Mouse (Mus musculus) kidney, adult 9 months (tissue): ENCODE results near the gene Tchp.

Experiments
- DNase-seq: peaks from one replicate; pipeline ENCODE4 v3.0.0; 2022

Gene Tchp

DNA sequence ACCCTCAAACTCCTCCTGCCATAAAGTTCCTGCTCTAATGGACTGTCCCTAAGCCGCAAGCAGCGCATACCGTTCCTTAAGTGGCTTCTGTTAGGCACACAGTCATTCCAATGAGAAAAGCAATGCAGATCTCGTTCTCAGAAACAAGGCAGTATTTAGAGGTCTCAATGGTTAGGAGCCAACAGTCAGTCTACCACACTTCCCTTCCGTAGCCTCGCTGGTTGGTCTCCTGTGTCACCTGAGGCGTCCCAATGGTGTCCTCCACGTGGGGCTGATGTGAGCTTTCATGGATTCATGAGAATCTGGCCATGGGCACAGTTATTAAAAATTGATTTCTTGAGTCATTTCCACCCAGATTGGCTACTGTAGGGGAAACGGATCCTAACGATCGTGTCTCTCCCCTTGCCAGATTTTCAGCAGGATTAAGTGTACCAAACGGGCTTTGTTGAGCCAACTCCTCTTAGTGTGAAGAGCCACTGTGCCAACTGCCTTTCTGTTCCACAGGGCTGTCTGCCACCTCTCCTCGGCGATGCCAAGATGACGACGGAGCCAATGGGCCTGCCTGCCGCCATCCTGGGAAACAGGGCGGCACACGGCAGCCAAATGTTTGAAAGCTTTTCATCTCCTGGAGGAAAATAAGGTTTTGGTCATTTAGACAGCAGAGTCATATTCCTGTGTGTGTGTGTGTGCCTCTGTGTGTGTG, 9.4 kb upstream of the Tchp start:
- DNase-seq: no peak

DNA sequence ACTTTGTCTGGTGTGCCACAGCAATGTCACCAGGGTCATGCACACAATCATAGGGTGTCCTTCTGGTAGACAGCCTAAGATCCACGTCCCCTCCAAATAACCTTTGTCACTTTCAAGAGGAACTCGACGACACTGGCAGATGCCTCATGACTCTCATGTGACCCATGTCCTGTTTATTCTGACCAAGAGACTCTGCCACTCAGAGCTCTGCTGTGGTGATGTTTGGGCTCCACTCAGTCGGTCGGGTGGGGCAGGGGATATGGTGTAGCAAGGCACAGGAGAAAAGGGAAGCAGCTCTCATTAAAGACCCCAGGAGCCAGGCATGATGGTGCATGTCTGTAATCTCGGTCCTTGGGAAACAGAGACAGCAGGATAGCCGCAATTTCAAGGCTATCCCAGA, 8.5 kb upstream of the Tchp start:
- no peak for DNase-seq

DNA sequence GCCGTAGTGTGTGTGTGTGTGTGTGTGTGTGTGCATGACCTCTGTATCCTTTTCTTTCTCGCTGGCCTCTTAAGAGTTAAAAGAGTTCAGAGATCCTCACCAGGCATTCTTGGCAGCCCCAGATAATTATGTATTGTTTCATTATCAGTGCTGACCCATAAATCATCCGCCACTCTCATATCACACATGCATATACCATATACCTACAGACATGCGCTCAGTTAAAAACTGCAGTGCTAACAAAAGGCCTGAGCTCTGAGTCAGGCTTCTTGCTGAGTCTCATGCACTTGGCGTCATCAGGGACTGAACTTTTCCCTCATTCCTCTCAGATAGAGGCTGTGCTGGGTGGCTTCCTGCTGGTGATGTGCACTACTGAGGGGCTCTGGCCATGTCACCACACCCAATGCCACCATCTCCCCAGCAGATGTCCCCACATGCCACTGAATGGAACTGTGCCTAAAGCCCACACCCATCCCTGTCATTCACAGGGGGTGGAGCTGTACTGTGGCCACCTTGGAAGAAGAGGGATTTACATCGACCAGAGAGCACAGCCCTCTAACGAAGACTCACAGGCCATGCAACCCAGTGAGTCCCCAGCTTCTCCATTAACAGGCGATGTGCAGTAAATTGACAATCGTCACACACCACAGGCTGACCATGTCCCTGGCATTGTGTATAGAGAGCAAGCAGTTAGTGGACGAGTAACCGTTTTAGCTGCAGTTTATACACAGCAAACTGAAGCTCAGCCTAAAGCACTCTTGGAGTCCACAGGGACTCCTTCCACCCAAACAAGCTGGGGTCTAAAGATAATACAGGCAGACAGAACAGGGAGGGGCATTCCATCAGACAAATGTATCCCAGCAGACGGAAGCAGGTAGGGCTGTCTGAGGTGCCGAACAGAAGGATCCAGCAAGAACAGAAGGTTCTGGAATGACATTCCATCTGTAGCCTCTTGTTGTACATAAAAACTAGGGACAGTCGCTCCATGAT, 4.9 kb upstream of the Tchp start:
- DNase-seq: no peak

DNA sequence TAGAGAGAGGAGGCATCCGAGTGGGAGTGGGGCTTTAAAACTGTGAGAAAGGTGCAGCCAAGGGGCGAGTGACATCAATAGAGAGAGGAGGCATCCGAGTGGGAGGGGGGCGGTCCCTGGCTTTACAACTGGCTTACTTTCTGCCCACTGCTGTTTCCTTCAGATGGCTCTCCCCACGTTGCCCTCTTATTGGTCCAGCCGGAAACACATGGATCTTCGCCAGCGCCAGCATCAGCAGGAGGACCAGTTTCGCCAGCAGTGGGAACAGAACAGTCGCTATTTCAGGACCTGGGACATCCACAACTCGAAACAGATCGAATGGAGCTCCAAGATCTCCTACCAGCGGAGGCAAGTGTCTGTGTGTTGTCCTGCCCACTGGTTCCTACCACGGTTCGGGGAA, 931 bp downstream of the Tchp start:
- no peak for DNase-seq

DNA sequence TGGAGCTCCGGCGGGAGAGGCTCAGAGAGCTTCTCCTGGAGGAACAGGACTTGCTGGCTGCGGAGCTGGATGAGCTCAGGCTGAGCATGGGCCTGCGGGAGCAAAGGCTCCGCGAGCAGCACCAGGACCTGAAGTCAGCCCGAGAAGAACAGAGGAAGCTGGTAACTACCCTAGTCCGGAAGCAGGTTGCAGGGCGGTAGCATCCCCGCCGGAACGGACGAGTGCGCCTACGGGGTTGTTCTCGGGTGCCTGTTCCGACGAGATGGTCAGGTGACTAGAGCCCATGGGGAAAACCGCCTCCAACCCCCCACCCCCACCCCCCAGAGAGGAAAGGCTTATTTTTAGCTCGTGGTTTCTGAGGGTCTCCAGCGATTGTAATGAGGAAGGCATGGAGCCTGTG, 1.8 kb downstream of the Tchp start:
- DNase-seq: no peak

DNA sequence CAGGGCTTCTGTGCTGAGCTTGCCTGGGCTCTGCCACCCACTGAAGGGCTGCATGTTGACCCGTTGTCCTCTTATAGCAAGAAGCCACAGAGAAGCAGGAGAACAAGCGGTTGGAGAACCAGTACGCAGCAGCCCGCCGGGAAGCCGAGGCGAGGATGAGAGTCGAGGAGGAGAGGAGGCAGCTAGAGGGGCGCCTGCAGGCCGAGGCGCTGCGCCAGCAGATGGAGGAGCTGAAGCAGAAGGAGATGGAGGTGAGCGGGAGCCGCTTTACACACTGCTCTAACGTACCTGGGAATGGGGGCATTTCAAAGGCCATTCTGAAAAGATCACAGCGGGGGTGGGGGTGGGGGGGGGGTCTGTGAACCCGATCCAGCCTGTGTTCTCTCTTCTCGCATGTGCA, 7.0 kb downstream of the Tchp start:
- no peak for DNase-seq

DNA sequence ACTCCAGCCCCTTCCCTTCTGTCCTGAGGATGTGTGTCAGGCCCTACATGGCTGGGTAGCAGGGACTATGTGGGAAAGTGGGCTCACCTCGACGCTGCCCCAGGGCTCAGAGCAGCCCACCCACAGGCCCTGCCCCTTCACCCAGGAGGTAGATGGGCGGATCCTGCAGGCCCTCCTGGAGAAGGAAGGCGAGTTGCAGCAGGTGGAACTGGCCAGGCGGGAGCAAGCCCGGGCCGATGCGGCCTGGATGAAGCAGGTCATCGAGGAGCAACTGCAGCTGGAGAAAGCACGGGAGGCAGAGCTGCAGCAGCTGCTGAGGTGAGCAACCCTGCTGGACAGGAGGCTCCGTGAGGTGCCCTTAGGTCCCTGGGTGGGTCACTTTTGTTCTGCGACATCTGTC, 9.7 kb downstream of the Tchp start:
- DNase-seq: no peak

DNA sequence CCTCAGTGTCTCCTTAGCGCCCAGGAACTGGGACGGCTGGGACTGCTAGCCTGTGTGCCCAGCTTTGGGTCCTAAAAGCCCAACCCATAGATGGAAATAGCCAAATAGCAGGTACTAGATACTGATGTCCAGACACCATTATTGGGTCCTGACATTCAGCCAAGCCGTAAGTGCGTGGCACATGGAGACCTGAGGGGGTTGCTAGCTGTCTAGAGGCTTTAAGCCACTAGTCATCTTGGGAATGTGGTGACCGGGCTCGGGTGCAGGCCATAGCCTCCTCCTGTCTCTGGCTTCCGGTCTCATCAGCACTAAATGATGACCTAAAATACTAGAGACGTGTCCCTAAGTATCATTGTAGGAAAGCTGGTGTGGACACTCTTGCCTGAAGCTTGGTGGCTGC, 10.4 kb downstream of the Tchp start:
- no peak for DNase-seq

DNA sequence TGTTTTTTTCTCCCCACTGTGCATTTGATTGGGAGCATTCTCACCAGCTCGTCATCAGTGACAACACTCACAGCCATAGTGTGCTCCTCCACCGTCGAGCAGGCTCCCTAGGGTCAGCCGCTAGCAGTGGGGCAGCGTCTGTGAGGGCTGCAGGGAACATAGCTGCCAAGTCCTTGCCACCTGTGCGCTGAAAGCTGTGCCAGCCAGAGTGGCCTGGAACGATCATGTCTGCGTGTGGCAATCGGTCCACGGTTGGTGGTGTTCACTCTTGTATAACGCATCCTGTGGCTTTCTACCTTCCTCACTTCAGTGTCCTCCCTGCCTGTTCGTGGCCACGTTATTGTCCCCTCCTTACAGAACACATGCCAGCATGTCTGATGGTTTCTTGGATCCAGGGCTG, 10.9 kb downstream of the Tchp start:
- no peak for DNase-seq

DNA sequence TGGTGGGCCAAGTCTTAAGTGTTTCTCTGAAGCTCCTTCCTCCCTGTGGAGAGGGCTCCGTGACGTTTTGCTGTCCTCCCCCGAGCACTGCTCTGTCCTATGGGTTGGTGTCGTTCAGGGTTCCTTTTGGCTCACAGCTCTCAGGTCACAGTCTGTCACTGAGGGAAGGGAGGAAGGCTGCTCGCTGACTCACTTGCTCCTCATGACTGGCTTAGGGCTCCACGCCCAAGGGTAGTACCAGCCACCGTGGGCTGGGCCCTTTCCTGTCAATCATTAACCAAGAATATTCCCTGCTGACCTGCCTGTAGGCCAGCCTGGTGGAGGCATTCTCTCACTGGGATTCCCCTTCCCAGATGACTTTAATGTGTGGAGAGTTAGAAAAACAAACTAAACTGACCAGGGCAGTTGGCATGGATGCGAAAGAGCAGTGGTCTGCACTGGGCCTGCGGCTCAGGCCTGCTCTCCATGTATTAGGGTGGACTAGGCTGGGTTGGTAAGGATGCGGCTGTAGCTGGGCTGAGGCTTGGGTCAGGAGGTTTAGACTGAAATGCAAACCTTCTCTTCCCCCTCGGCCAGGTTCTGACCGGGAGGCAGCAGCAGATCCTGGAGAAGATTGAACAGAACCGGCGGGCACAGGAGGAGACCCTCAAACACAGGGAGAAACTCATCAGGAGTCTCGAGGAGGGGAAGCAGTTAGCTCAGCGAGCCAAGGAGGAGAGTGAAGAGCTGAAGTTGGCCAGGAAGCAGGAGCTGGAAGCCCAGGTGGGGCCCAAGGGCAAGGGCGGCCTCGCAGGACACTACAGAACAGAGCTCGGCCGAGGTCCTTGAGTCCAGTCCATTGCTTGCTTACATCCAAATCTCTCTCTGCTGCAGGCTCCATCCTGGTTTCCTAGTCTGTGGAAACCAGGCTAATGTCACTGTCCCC, 11.7 kb downstream of the Tchp start:
- DNase-seq: peak; percentile 91

DNA sequence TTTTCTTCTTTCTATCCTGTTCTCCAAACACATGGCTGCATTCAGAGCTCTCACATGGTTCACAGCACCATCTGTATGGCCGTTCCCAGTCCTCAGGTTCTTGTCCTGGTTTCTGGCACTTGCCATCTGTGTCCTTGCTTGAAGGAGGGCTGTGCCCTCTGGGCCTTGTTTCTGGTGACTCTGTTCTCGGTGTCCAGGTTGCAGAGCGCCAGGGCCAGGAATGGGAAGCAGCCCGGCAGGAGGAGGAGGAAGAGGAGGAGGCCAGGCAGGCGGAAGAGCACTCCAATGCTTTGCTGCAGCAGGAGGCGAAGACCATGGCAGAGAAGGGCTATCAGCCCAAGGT, 12.3 kb downstream of the Tchp start:
- DNase-seq: no peak

DNA sequence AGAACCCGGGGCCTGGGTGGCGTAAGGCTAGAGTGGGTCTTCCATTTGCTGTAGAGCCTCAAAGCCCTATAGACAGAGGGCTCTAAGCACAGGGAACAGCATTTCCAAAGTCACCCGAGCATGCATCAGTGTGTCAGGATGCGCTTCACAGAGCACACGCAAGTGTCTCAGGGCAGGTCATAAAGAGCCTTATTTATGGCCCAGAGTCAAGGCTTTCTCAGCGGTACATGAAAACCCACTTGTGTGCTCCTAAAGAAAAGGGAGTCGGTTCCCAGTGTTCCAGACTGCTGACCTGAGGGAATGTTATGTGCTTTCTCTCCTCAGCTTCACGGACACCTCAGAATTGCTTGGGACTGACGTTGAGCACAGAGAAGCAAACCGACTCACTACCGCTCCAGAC, 13.2 kb downstream of the Tchp start:
- DNase-seq: no peak

DNA sequence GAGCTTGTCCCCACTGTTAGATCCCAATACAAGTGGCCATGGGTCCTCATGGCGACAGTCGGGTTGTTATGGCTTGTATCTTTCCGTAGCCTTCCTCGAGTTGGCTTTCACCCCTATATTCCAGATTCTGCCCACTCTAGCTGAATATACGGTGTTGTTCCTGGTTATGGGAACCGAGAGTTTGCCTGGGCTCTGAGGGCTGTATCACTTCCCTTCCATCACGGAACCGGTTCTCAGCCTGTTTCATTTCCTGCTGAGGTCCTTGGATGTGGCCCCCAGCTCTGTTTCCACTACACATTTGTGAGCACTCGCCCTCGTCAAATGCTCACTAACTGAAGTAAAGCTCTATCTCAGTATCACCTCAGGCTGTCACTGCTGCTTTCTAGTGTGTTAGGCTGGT, 14.4 kb downstream of the Tchp start:
- DNase-seq: no peak

DNA sequence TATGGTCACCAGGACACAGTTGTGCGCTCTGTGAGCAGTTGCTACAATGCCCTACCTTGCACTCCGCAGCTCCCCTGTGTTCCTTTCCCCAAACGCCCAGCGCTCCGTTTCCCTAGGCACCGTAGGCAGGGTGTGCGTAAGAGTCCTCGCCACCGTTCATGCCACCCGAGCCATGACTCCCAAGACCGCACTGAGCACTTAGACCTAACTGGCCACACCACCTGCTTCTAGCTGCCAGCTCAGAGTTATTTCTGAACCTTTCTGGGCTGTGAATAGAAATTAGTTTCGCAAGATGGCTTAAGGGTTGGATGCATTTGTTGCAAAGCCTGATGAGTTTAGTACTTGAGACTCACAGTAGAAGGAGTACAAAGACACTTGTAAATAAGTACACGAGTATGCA, 15.3 kb downstream of the Tchp start:
- no peak for DNase-seq

DNA sequence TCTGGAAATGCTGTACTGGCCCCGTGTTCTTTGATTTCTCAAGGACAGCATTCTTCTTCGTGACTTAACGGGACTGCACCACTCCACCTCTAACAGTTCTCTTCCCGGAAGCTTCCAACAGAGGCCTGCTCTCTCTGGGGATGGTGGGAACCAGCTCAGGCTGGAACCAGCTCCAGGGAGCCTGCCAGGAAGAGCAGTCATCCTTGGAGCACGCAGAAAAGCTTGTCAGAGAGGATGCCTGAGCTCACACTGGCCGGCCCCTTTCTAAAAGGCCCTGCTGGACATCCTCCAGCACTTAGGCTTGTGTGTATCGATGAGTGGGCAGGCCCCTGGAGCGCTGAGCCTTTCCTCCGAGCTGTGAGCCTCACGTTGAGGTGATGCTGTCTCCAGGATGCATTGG, 20.6 kb downstream of the Tchp start:
- no peak for DNase-seq

DNA sequence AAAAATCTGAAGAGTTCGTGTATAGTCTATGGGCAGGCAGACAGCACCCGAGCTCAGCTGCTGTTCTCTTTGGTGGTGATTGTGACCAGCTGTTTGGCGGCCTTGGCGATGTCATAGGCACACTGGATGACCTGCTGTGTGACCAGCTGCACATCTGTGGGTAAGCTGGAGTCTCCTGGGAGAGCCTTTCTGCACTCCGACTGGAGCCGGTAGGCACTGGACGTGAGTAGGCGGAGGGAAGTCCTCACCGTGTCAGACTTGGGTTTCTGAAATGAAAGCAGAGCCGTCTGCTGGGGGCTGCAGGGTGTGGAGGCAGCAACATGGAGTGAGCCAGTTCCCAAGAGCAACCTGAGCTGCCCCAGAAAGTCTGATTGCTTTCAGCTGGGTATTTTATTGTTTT, 22.6 kb downstream of the Tchp start:
- DNase-seq: no peak

DNA sequence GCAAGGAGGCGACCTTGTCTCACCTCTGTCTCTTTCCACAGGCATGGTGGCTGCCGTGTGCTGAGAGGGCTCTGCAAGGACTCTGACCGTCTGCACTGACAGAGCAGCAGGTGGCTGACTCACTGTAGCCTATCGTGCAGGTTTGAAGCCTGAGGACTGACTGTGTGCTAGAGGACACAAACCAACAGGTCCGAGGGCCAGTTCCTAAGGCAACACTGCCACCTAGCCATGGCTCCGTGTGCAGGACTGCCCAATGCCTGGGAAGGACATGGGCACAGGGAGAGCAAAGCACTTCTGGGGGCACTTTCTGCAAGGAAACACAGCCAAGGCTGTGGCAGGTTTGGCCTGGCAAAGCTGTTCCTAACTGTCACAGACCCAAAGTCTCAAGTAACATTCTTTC, 23.9 kb downstream of the Tchp start:
- DNase-seq: no peak

DNA sequence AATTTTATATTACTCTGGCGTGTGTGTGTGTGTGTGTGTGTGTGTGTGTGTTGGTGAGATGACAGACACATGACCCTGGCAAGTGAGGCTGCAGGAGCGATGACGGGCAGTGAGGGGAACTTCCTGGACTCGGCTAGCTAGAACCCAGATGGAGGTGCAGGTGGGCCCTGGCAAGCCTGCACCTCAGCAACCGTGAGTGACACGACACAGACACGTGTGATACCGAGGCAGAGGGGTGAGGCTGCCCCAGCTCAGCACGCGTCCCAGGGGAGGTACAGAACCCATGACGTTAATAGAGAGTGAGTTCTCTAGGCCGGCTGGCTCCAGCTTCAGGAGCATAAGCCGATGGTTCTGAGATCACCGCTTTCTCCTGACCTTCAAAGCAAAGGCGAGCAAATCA, 24.4 kb downstream of the Tchp start:
- DNase-seq: no peak

DNA sequence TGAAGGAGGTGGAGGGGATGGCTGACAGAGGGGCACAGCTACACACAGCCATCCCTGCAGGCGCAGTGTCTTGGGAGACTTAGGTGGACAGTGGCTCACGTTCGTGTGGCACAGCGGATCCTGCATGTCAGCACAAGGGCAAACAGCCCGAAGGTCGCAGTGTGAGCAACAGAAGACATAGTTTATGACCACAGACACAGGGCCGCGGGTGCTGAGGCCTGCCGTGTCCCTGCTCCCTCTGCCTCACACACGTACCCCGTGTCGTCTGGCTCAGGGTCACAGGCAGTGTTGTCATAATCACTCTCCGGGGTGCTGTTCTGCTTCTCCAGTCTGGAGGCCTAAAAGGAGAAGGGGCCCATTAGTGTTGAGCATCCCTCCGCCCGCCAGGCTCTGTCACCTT, 26.0 kb downstream of the Tchp start:
- DNase-seq: no peak

DNA sequence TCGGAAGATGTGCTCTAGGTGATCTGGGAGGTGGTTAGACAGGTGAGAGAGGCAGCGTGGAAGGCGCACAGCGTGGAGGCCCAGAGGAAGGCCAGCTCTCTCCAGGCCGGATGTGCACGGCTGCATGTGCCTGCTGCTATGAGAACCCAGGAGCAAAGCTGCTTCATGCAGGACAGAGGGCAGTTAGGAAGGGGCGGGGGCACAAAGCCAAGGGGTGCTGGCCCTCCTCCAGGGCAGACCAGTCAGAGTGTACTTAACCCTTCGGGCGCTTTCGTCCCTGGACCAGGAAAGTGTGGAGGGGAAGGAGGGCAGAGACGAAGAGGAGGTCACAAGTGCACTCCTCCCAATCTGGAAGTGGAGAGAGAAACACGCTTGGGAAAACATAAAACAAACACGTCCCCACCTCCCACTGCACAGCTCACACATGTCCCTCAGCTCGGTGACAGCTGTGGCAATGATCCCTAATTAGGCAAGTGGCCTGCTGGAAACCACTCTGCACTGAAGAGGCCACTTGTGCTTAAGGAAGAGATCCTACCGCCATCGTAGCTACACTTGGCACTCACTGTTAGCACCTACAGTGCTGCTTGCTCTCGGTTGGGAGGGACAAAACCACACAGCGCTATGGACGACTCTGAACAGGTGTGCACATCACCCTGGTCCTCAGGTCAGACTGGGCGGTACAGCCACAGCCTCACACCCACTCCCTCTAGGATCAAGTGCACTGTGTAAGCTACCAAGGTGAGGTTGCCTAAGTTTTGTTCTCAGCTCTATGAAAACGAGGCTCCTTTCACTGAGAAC, 29.7 kb downstream of the Tchp start:
- no peak for DNase-seq

DNA sequence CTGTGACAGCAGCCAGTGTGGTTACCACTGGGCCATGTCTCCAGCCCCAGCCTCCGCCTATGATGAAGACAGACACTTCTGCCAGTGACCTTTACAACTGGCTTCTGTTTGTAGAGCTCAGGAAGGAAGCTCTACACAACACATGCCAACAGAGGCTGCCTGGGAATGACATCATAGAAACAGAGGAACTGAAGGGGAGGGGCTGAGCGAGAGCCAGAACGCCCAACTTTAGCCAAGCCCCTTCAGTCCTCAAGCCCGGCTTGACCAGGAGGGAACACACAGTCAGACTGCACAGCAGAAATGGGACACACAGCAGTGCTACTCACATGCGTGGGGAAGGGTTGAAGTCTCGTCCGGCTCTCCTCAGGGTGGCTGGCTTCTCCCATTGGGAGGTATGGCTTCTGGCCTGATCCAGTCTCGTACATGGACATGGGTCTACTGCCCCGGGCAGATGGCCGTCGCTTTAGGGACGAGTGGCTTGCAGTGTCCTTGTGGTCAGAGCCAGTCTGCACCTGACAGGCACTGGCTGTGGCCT, 31.2 kb downstream of the Tchp start:
- DNase-seq: peak; percentile 70

DNA sequence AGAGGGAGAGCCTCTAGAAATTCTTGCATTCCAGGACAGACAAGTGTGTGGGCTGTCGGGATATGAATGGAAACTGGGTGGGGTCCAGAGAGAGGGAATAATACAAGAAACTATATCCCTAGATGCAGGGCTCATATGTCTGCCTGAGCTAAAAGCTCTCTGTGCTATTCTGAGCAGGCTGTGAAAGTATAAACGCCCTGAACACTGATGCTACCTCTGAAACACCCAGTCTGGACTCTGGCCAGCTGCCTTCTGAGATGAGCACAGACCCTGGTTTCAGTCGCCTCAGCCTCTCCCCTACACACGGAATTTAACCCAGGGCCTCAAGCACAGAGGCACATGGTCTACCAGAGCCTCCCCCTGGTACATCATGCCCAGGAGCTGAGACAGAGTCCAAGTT, 33.0 kb downstream of the Tchp start:
- no peak for DNase-seq
